Mouse (Mus musculus) adrenal gland, adult 18-20 months (tissue): ENCODE measurements around the gene Tmcc2. TPM values are rescaled to one million over a fixed set of nuclear protein-coding genes. Genes with fewer than 3 reads are reported as not detected.

Source experiments
- DNase-seq, 2 experiments: peaks; one replicate each; pipeline ENCODE4 v3.0.0; 2021 to 2022; ENCODE audit warnings: low spot score in 2 of 2
- total RNA-seq, 2 experiments: library from RNA; stranded (reverse); gene quantifications; 1 replicate in 1 of 2; 2 replicates in 1 of 2; pipeline ENCODE4 v1.2.3; 2021

The Tmcc2 gene
- total RNA-seq, 2 experiments from 2014 or later = 8.5 to 10.5 TPM

GRCm38 (mm10) chr1:132392872-132393271 lies 1.8 kb upstream of the Tmcc2 start:
- no peak for DNase-seq

- peak; percentile 63 to 70 for DNase-seq
These were observed 520 bp upstream of the Tmcc2 start for GRCm38 (mm10) chr1:132391580-132392022.

GRCm38 (mm10) chr1:132389886-132390585 lies 1.0 kb downstream of the Tmcc2 start:
- DNase-seq = peak; percentile 26 to 45

- DNase-seq = no peak
These were observed 2.0 kb downstream of the Tmcc2 start for GRCm38 (mm10) chr1:132388813-132389803.

- DNase-seq = no peak
These were observed 3.1 kb downstream of the Tmcc2 start for GRCm38 (mm10) chr1:132387943-132388342.

- DNase-seq = no peak
These were observed 4.8 kb downstream of the Tmcc2 start for GRCm38 (mm10) chr1:132386266-132386665.

GRCm38 (mm10) chr1:132385711-132386110 lies 5.4 kb downstream of the Tmcc2 start:
- no peak for DNase-seq

- no peak for DNase-seq
These were observed 5.8 kb downstream of the Tmcc2 start for GRCm38 (mm10) chr1:132385266-132385665.

GRCm38 (mm10) chr1:132384001-132384554 lies 7.0 kb downstream of the Tmcc2 start:
- no peak for DNase-seq

- no peak for DNase-seq
These were observed 9.2 kb downstream of the Tmcc2 start for GRCm38 (mm10) chr1:132381929-132382328.

GRCm38 (mm10) chr1:132380550-132381100 lies 10.5 kb downstream of the Tmcc2 start:
- no peak for DNase-seq

- no peak for DNase-seq
These were observed 13.3 kb downstream of the Tmcc2 start for GRCm38 (mm10) chr1:132377811-132378210.

GRCm38 (mm10) chr1:132377055-132377365 lies 14.1 kb downstream of the Tmcc2 start:
- DNase-seq = no peak

GRCm38 (mm10) chr1:132376211-132377054 lies 14.6 kb downstream of the Tmcc2 start:
- no peak for DNase-seq

GRCm38 (mm10) chr1:132375256-132375655 lies 15.8 kb downstream of the Tmcc2 start:
- no peak for DNase-seq

- DNase-seq = no peak
These were observed 16.2 kb downstream of the Tmcc2 start for GRCm38 (mm10) chr1:132374873-132375244.

- no peak for DNase-seq
These were observed 16.8 kb downstream of the Tmcc2 start for GRCm38 (mm10) chr1:132374140-132374872.

GRCm38 (mm10) chr1:132372896-132373534 lies 18.1 kb downstream of the Tmcc2 start:
- no peak for DNase-seq

GRCm38 (mm10) chr1:132372354-132372753 lies 18.7 kb downstream of the Tmcc2 start:
- no peak for DNase-seq
